Mouse (Mus musculus) liver, embryonic 14.5 days (tissue): ENCODE results near the gene Itm2b. TPM values are rescaled to one million over a fixed set of nuclear protein-coding genes. Genes with fewer than 3 reads are reported as not detected.

Experiments used
- ATAC-seq: fragments of 200-750 bp; cut with Nextera tagmentation; 2 replicates; pipeline ENCODE4 v1.8.0; 2017; ENCODE audit warnings: moderate number of reproducible peaks, mild to moderate bottlenecking, moderate library complexity; ENCODE audit not compliant: insufficient read depth
- DNase-seq, 3 experiments: peaks; one replicate each; pipeline ENCODE4 v3.0.0-alpha.2; 2012 to 2013; ENCODE audit warnings: low read depth in 3 of 3, low spot score in 3 of 3
- H3K27ac ChIP-seq: fragments of 300-500 bp; sonication (generic); 2 replicates; pipeline ENCODE4 v1.5.1; 2014; ENCODE audit warnings: moderate library complexity, mild to moderate bottlenecking, control low read depth, inconsistent platforms
- H3K27me3 ChIP-seq: fragments of 300-500 bp; sonication (generic); 2 replicates; pipeline ENCODE4 v1.6.1; 2014; ENCODE audit warnings: mild to moderate bottlenecking, low read length, moderate library complexity; ENCODE audit not compliant: control insufficient read depth, insufficient read depth
- H3K36me3 ChIP-seq: fragments of 300-500 bp; sonication (generic); replicated peaks from 2 replicates; pipeline ENCODE4 v1.6.1; 2014; ENCODE audit warnings: low read depth; ENCODE audit not compliant: control insufficient read depth, insufficient read depth
- H3K4me1 ChIP-seq, 2 experiments: fragments of 200-500 bp in 1 of 2; fragments of 300-500 bp in 1 of 2; sonication (generic) in 1 of 2; replicated peaks; 2 replicates each; pipeline ENCODE4 v1.6.1; 2012 to 2014; ENCODE audit warnings: antibody characterized with exemption in 1 of 2, inconsistent platforms in 1 of 2, low read length in 1 of 2; ENCODE audit not compliant: control insufficient read depth in 2 of 2, insufficient read depth in 2 of 2
- H3K4me2 ChIP-seq: fragments of 300-500 bp; sonication (generic); 2 replicates; pipeline ENCODE4 v1.6.1; 2014; ENCODE audit warnings: low read depth, mild to moderate bottlenecking, control low read depth, moderate library complexity
- H3K4me3 ChIP-seq, 2 experiments: fragments of 200-500 bp in 1 of 2; fragments of 300-500 bp in 1 of 2; sonication (generic) in 1 of 2; 2 replicates each; pipeline ENCODE4 v1.5.1; 2012 to 2014; ENCODE audit warnings: low read depth in 2 of 2, low read length in 2 of 2, mild to moderate bottlenecking in 2 of 2, control low read depth in 1 of 2, inconsistent platforms in 1 of 2, moderate library complexity in 1 of 2; ENCODE audit not compliant: insufficient read depth in 1 of 2
- H3K9ac ChIP-seq: fragments of 300-500 bp; sonication (generic); replicated peaks from 2 replicates; pipeline ENCODE4 v1.6.1; 2014; ENCODE audit warnings: mild to moderate bottlenecking, control low read depth, moderate library complexity
- H3K9me3 ChIP-seq: fragments of 300-500 bp; sonication (generic); 2 replicates; pipeline ENCODE4 v1.6.1; 2016; ENCODE audit warnings: low read length, mixed read lengths; ENCODE audit not compliant: control insufficient read depth
- CTCF ChIP-seq: IDR thresholded peaks from 2 replicates; pipeline ENCODE4 v1.5.1; 2016; ENCODE audit warnings: antibody characterized with exemption, low read depth, control low read depth
- EP300 ChIP-seq: IDR thresholded peaks from 2 replicates; pipeline ENCODE4 v1.6.1; 2016; ENCODE audit warnings: antibody characterized with exemption, low read depth
- WGBS: fragments of 180-500 bp; shearing (Covaris S2); extraction: QIAGEN DNeasy Blood & Tissue Kit; methylation state at CpG from one replicate; pipeline ENCODE4 v1.1.7; 2014; ENCODE audit not compliant: insufficient replicate concordance; 5-methylcytosine and 5-hydroxymethylcytosine counted together
- polyA plus RNA-seq, 2 experiments: library from polyadenylated mRNA; depleted of rRNA in 1 of 2; stranded (reverse) in 1 of 2; unstranded in 1 of 2; fragments of >200 nt; fragmentation: Nextera tagmentation in 1 of 2; extraction: Ambion mirVana in 1 of 2; gene quantifications; 2 replicates each; pipeline versions ENCODE4 v1.2.1 to v1.2.3; 2012 to 2014

Gene Itm2b
- polyA plus RNA-seq, 2 experiments = 206 to 396 TPM

DNA sequence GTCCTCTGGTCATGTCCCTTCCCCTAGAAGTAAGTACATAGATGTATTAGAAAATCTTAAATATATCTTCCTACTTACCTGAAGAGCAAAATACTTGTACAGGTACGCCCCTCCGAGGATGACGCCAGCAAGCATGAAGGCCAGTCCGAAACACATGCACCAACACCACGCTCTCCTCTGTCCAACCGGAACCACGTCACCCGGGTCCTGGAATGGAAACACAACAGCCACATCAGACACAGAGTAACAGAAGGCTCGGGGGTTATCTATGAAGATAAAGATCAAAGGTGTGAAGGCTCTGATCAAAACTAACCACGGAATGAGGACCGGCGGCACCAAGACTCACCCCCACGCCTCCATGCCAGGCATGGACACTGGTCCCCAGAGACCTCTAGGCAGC, 16.9 kb downstream of the Itm2b start:
- Histone ChIP-seq H3K36me3 (peaks cover 51% of the 10 kb centered on the region), H3K4me2 (no peak overlapping the region), H3K4me1 (peaks cover 6 to 14% of the 10 kb centered on the region in 2 experiments; a peak in 3 of 4 replicates), H3K27me3 (no peaks in the 10 kb centered on the region), H3K9ac (no peak overlapping the region), H3K4me3 (no peak overlapping the region), H3K27ac (no peak overlapping the region), H3K9me3 (no peaks in the 10 kb centered on the region)
- 84% methylated on average over 13 of the region's 13 CpGs for WGBS
- ATAC-seq = no peak
- TF ChIP-seq CTCF (no peak), EP300 (no peak)
- DNase-seq = no peak

DNA sequence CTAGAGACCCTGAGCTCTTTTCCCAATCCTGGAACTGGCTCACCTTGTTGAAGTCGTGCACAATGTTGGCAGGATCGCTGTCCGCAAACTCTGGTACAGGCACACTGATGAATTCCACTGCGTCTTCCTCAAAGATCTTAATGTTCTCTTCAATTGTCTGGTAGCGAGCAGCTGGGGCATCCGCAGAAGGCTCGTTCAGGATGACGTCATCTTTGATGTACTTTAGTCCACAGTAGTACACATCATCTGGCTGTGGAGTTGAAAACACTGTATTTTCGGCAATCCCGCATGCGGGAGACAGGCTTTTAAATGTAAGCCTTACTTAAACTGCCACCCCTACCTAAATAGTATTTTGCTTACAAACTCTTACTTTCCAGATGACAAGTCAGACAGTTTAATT, 18.8 kb downstream of the Itm2b start:
- 89% methylated on average over 11 of the region's 11 CpGs for WGBS
- Histone ChIP-seq H3K9me3 (no peaks in the 10 kb centered on the region), H3K9ac (no peak overlapping the region), H3K4me2 (no peak overlapping the region), H3K36me3 (peaks cover 63% of the 10 kb centered on the region), H3K27me3 (no peaks in the 10 kb centered on the region), H3K4me1 (peaks cover 6 to 14% of the 10 kb centered on the region in 2 experiments; a peak in 3 of 4 replicates), H3K4me3 (no peak overlapping the region), H3K27ac (no peak overlapping the region)
- DNase-seq (no peak), ATAC-seq (no peak)
- TF ChIP-seq CTCF (no peak), EP300 (no peak)

DNA sequence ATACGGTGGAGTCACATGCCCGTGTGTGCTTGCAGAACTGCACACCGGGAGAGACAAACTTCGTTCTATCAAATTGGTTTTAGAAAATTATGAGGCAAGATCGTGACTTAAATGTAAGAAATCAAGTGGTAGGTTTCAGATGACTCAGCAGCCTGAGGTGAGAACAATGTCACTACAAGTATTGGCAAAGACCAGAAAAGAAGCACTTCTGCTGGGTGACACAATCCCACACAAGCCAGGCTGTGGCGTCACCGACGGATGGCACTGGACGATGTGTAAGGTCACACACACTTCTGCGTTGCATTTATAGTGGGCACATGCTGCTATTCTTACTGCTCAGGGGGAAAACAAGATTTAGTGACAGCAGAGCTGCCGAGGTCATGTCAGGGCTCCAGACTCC, 21.3 kb downstream of the Itm2b start:
- Histone ChIP-seq H3K36me3 (peaks cover 73% of the 10 kb centered on the region), H3K27me3 (no peaks in the 10 kb centered on the region), H3K27ac (no peak overlapping the region), H3K4me2 (no peak overlapping the region), H3K9me3 (no peaks in the 10 kb centered on the region), H3K4me3 (no peak overlapping the region), H3K9ac (no peak overlapping the region), H3K4me1 (no peaks in the 10 kb centered on the region)
- DNase-seq (no peak), ATAC-seq (no peak)
- 91% methylated on average over 11 of the region's 11 CpGs for WGBS
- TF ChIP-seq EP300 (no peak), CTCF (no peak)

DNA sequence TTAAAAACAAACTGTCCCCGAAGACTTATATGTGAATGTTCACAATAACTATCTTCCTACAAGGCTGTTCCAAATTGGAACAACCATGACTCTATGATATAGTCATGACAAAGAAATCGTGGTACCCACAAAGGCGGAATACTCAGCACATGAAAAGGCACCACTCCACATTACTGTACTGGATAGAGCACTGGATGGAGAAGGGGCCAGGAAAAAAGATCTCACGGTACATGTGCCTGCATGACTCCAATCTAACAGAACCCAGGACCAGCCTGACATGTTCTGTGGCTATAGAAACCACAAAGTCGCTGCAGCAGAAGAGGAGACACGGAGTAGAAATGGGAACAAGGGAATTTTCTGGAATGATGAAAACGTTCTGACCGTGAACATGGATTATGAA, 30.4 kb downstream of the Itm2b start:
- Histone ChIP-seq H3K9ac (no peak overlapping the region), H3K27me3 (no peaks in the 10 kb centered on the region), H3K4me3 (no peak overlapping the region), H3K36me3 (peaks cover 9% of the 10 kb centered on the region), H3K9me3 (no peaks in the 10 kb centered on the region), H3K4me1 (0 out of 4 replicates have a peak, but pooled peaks cover 0 to 2% of the 10 kb centered on the region in 2 experiments), H3K27ac (no peak overlapping the region), H3K4me2 (no peak overlapping the region)
- no peak for DNase-seq
- TF ChIP-seq EP300 = no peak
- no peak for TF ChIP-seq CTCF
- ATAC-seq = no peak
- 65% methylated on average over 8 of the region's 8 CpGs for WGBS

DNA sequence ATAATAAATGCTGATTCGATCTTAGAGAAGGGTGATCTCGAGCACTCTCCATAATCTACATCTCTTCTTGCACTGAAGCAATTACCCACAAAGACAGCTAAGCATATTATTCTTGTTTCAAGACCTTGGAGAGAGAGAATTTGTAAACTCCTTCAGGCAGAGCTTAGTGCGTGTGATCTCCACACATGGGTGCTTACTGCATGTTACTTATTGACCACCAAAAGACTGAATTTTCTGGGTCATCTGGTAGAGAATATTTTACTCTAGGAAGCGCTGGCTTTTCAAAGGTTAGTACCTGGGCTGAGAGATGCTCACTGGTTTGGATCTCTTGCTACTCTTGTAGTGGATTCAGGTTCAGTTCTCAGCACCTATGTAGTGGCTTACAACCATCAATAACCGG, 34.0 kb downstream of the Itm2b start:
- H3K27ac ChIP-seq = no peak overlapping the region
- ATAC-seq = no peak
- 74% methylated on average over 5 of the region's 5 CpGs for WGBS

More for the DNA sequence above, 34.0 kb downstream of the Itm2b start:
- H3K4me1 ChIP-seq = peaks cover 0 to 10% of the 10 kb centered on the region in 2 experiments; a peak in 3 of 4 replicates
- H3K4me2 ChIP-seq = no peak overlapping the region
- no peak overlapping the region for H3K4me3 ChIP-seq
- TF ChIP-seq CTCF (no peak), EP300 (no peak)
- H3K9me3 ChIP-seq = no peaks in the 10 kb centered on the region
- no peak for DNase-seq
- H3K27me3 ChIP-seq = no peaks in the 10 kb centered on the region
- H3K9ac ChIP-seq = no peak overlapping the region
- H3K36me3 ChIP-seq = no peaks in the 10 kb centered on the region; the same call in none of the 2 replicates
